Mouse (Mus musculus) intestine, postnatal 0 days (tissue): ENCODE data around the gene Myd88. TPM values are rescaled to one million over a fixed set of nuclear protein-coding genes. Genes with fewer than 3 reads are reported as not detected.

Source experiments
- ATAC-seq: fragments of 200-750 bp; cut with Nextera tagmentation; 2 replicates; pipeline ENCODE4 v1.8.0; 2017; ENCODE audit warnings: mild to moderate bottlenecking, moderate TSS enrichment, moderate library complexity
- H3K27ac ChIP-seq: fragments of 300-500 bp; sonication (generic); 2 replicates; pipeline ENCODE4 v1.5.1; 2014; ENCODE audit warnings: mild to moderate bottlenecking, low read depth, low read length, moderate library complexity
- H3K27me3 ChIP-seq: fragments of 300-500 bp; sonication (generic); replicated peaks from 2 replicates; pipeline ENCODE4 v1.6.1; 2014; ENCODE audit warnings: low read length, mixed read lengths; ENCODE audit not compliant: control insufficient read depth, insufficient read depth
- H3K36me3 ChIP-seq: fragments of 300-500 bp; sonication (generic); 2 replicates; pipeline ENCODE4 v1.6.1; 2014; ENCODE audit warnings: mild to moderate bottlenecking, moderate library complexity; ENCODE audit not compliant: control insufficient read depth, insufficient read depth
- H3K4me1 ChIP-seq: fragments of 300-500 bp; sonication (generic); replicated peaks from 2 replicates; pipeline ENCODE4 v1.6.1; 2014; ENCODE audit warnings: antibody characterized with exemption, low read length, mixed read lengths; ENCODE audit not compliant: control insufficient read depth, insufficient read depth
- H3K4me2 ChIP-seq: fragments of 300-500 bp; sonication (generic); replicated peaks from 2 replicates; pipeline ENCODE4 v1.6.1; 2014; ENCODE audit warnings: low read depth, mild to moderate bottlenecking, moderate library complexity
- H3K4me3 ChIP-seq: fragments of 300-500 bp; sonication (generic); 2 replicates; pipeline ENCODE4 v1.5.1; 2014; ENCODE audit warnings: low read depth, low read length
- H3K9ac ChIP-seq: fragments of 300-500 bp; sonication (generic); 2 replicates; pipeline ENCODE4 v1.6.1; 2014; ENCODE audit warnings: mild to moderate bottlenecking, low read depth, low read length
- H3K9me3 ChIP-seq: fragments of 300-500 bp; sonication (generic); 2 replicates; pipeline ENCODE4 v1.6.1; 2016; ENCODE audit warnings: mixed run types; ENCODE audit not compliant: control insufficient read depth
- CTCF ChIP-seq: sonication (generic); IDR thresholded peaks from 2 replicates; pipeline ENCODE4 v1.5.1; 2016; ENCODE audit warnings: low read depth, mild to moderate bottlenecking, control low read depth, antibody characterized with exemption, moderate library complexity
- WGBS: fragments of 180-500 bp; shearing (Covaris S2); extraction: QIAGEN DNeasy Blood & Tissue Kit; methylation state at CpG from one replicate; pipeline ENCODE4 v1.1.7; 2014; 5-methylcytosine and 5-hydroxymethylcytosine counted together
- polyA plus RNA-seq: library from polyadenylated mRNA; unstranded; fragments of >200 nt; fragmentation: Nextera tagmentation; extraction: Ambion mirVana; gene quantifications from 2 replicates; pipeline ENCODE4 v1.2.1, GENCODE M21; 2015

Myd88 gene
- polyA plus RNA-seq, 1 experiment from 2014 or later: 30.9 TPM

DNA sequence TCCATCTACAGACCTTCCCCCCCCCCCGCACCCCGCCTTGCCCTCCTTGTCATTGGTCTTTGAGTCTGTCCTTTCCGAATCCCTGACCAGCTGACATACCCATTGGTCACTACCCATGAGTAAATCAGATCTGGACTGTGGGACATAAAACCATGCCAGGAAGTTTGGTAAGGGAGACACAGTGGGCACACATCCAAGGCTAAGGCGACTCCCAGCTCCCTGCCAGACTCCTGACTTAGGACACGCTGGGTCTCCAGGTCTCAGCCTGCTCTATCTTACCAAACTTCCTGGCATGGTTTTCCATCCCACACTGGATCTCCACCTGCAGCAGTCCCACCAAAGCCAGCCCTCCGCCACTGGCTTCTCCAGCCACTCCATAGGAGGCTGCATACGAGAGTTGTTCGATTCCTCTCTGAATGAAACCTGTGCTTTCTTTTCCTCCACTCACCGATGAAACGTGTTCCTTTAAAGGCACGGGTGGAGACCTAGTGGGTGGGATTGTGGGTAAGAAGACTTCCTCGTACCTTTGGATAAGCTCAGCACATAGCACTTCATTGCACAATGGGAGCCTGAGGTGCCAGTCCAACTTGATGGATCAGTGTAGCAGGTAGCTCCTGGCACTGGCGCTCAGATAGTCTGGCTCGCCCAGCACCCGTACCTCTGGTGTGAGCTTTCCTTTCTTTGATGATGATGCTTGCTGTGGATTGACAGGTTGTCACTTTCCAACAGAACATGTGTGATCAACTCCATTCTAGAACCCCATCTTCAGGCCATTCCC, 10.8 kb downstream of the Myd88 start:
- no peak for TF ChIP-seq CTCF
- no peak for ATAC-seq
- Histone ChIP-seq H3K27ac (no peak overlapping the region), H3K4me1 (no peaks in the 10 kb centered on the region), H3K9me3 (no peaks in the 10 kb centered on the region), H3K4me2 (no peak overlapping the region), H3K9ac (no peak overlapping the region), H3K4me3 (no peak overlapping the region), H3K36me3 (no peaks in the 10 kb centered on the region), H3K27me3 (no peaks in the 10 kb centered on the region)
- WGBS: 86% methylated on average over 15 of the region's 15 CpGs

- H3K4me1 ChIP-seq: no peaks in the 10 kb centered on the region
- no peak overlapping the region for H3K4me3 ChIP-seq
- H3K9ac ChIP-seq: no peak overlapping the region
- H3K27me3 ChIP-seq: no peaks in the 10 kb centered on the region
- H3K9me3 ChIP-seq: no peaks in the 10 kb centered on the region
- no peak for ATAC-seq
- 69% methylated on average over 3 of the region's 3 CpGs for WGBS
- no peak for TF ChIP-seq CTCF
- H3K36me3 ChIP-seq: no peaks in the 10 kb centered on the region
- no peak overlapping the region for H3K27ac ChIP-seq
- no peak overlapping the region for H3K4me2 ChIP-seq
Observed at GRCm38 (mm10) chr9:119328488-119328887, 12.7 kb downstream of the Myd88 start.

DNA sequence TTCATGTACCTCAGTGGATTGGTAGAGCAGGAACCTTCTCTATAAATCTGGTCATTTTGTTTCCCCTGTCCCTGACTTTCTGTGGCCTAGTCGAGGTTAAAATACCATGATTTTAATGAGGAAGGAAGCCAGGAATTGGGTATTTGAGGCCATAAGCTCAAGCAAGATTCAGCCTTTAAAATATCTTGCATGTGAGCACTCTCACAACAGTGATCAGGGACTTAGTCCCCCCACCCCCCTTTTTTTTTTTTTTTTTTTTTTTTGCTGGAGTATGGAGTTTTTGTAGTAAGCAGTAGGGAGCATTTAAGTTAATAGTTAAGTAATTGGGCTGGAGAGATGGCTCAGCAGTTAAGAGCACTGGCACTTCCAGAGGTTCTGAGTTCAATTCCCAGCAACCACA, 17.1 kb downstream of the Myd88 start:
- 79% methylated on average over 1 of the region's 1 CpGs for WGBS
- Histone ChIP-seq H3K9ac (no peak overlapping the region), H3K4me2 (no peak overlapping the region), H3K27me3 (no peaks in the 10 kb centered on the region), H3K4me3 (no peak overlapping the region), H3K9me3 (no peaks in the 10 kb centered on the region), H3K27ac (no peak overlapping the region), H3K4me1 (no peaks in the 10 kb centered on the region), H3K36me3 (no peaks in the 10 kb centered on the region)
- no peak for TF ChIP-seq CTCF
- ATAC-seq: no peak

DNA sequence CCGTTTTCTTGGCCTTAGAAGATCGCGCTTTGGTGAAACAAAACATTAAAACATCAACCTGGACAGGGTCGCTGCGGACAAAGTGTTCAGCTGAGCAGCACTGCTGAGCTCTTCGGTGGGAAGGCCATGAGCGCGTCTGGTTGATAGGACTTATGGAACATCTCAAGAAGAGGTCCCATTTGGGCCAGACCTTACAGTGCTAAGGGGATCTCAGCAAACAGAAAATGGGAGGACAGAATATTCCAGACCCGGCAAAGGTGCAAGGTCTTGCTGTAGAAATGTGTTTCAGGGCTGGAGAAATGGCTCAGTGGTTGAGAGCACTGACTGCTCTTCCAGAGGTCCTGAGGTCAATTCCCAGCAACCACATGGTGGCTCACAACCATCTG, 18.0 kb downstream of the Myd88 start:
- Histone ChIP-seq H3K4me2 (peak overlapping the region; percentile 99), H3K9ac (peak overlapping the region; percentile 80), H3K4me1 (no peaks in the 10 kb centered on the region), H3K9me3 (no peaks in the 10 kb centered on the region), H3K27ac (peak overlapping the region; percentile 93), H3K27me3 (no peaks in the 10 kb centered on the region), H3K36me3 (0 out of 2 replicates have a peak, but pooled peaks cover 2% of the 10 kb centered on the region), H3K4me3 (peak overlapping the region; percentile 92)
- TF ChIP-seq CTCF: no peak
- 4% methylated on average over 9 of the region's 9 CpGs for WGBS
- no peak for ATAC-seq

- peak; percentile 71 for TF ChIP-seq CTCF
- H3K4me1 ChIP-seq: no peaks in the 10 kb centered on the region
- H3K9me3 ChIP-seq: no peaks in the 10 kb centered on the region
- peak within 1 kb of the TSS; percentile 80 for H3K9ac ChIP-seq
- peak within 1 kb of the TSS; percentile 92 for H3K4me3 ChIP-seq
- ATAC-seq: peak; percentile 97
- peak within 1 kb of the TSS; percentile 93 for H3K27ac ChIP-seq
- H3K36me3 ChIP-seq: 0 out of 2 replicates have a peak, but pooled peaks cover 4% of the 10 kb centered on the region
- no peaks in the 10 kb centered on the region for H3K27me3 ChIP-seq
- under 1% methylated on average over 75 of the region's 76 CpGs for WGBS
- peak within 1 kb of the TSS; percentile 99 for H3K4me2 ChIP-seq
Observed at GRCm38 (mm10) chr9:119322289-119323259, 18.6 kb downstream of the Myd88 start, which contains the start of gene Oxsr1. Gene Oxsr1, minus strand, starts transcription at chr9:119322427.
